Mouse (Mus musculus): Measurements from ENCODE around the gene Acacb. TPM values are rescaled to one million over a fixed set of nuclear protein-coding genes. Genes with fewer than 3 reads are reported as not detected.

Acacb gene
- polyA plus RNA-seq, 1 experiment from 2014 or later = 5.8 TPM

GRCm38 (mm10) chr5:114147043-114147972 lies 973 bp downstream of the Acacb start:
- Histone ChIP-seq H3K36me3 (no peaks in the 10 kb centered on the region), H3K4me3 (no peak overlapping the region), H3K9me3 (replicated peaks) (no peaks in the 10 kb centered on the region), H3K27ac (0 out of 2 replicates have a peak overlapping the region, but pooled peaks have one; percentile 44), H3K4me1 (peaks cover 32% of the 10 kb centered on the region), H3K27me3 (ENCODE audit: low read depth, poor library complexity, severe bottlenecking) (no peaks in the 10 kb centered on the region)
- no peak for DNase-seq (ENCODE audit: low spot score)
- 85% methylated on average over 14 of the region's 14 CpGs for WGBS

- no peak overlapping the region; the same call in 1 of the 2 replicates for H3K27ac ChIP-seq
- no peaks in the 10 kb centered on the region for H3K9me3 ChIP-seq (replicated peaks)
- H3K36me3 ChIP-seq = no peaks in the 10 kb centered on the region
- H3K4me3 ChIP-seq = no peak overlapping the region
- no peaks in the 10 kb centered on the region for H3K27me3 ChIP-seq (ENCODE audit: low read depth, poor library complexity, severe bottlenecking)
- H3K4me1 ChIP-seq = peaks cover 17% of the 10 kb centered on the region
- 85% methylated on average over 12 of the region's 12 CpGs for WGBS
- DNase-seq (ENCODE audit: low spot score) = no peak
These were observed 6.2 kb downstream of the Acacb start for GRCm38 (mm10) chr5:114152359-114153092.

- no peaks in the 10 kb centered on the region for H3K9me3 ChIP-seq (replicated peaks)
- peaks cover 17% of the 10 kb centered on the region for H3K4me1 ChIP-seq
- no peaks in the 10 kb centered on the region for H3K36me3 ChIP-seq
- DNase-seq (ENCODE audit: low spot score) = peak; percentile 73
- H3K27ac ChIP-seq = peak overlapping the region; percentile 67
- no peaks in the 10 kb centered on the region for H3K27me3 ChIP-seq (ENCODE audit: low read depth, poor library complexity, severe bottlenecking)
- 3% methylated on average over 12 of the region's 12 CpGs for WGBS
- peak overlapping the region; percentile 45 for H3K4me3 ChIP-seq
These were observed 7.2 kb downstream of the Acacb start for GRCm38 (mm10) chr5:114153490-114153889.

GRCm38 (mm10) chr5:114154765-114155164 lies 8.4 kb downstream of the Acacb start:
- WGBS = 87% methylated on average over 5 of the region's 5 CpGs
- H3K9me3 ChIP-seq (replicated peaks) = no peaks in the 10 kb centered on the region
- DNase-seq (ENCODE audit: low spot score) = no peak
- H3K4me1 ChIP-seq = peaks cover 17% of the 10 kb centered on the region
- no peaks in the 10 kb centered on the region for H3K36me3 ChIP-seq
- no peaks in the 10 kb centered on the region for H3K27me3 ChIP-seq (ENCODE audit: low read depth, poor library complexity, severe bottlenecking)
- no peak overlapping the region for H3K27ac ChIP-seq
- H3K4me3 ChIP-seq = no peak overlapping the region

- 67% methylated on average over 9 of the region's 9 CpGs for WGBS
- Histone ChIP-seq H3K36me3 (no peaks in the 10 kb centered on the region), H3K9me3 (replicated peaks) (no peaks in the 10 kb centered on the region), H3K27ac (no peak overlapping the region), H3K4me3 (no peak overlapping the region), H3K27me3 (ENCODE audit: low read depth, poor library complexity, severe bottlenecking) (no peaks in the 10 kb centered on the region), H3K4me1 (peaks cover 17% of the 10 kb centered on the region)
- no peak for DNase-seq (ENCODE audit: low spot score)
These were observed 9.0 kb downstream of the Acacb start for GRCm38 (mm10) chr5:114155168-114155933.

- 60% methylated on average over 7 of the region's 7 CpGs for WGBS
- no peaks in the 10 kb centered on the region for H3K9me3 ChIP-seq (replicated peaks)
- H3K4me1 ChIP-seq = peaks cover 11% of the 10 kb centered on the region
- H3K36me3 ChIP-seq = no peaks in the 10 kb centered on the region
- DNase-seq (ENCODE audit: low spot score) = no peak
- no peak overlapping the region for H3K4me3 ChIP-seq
- no peak overlapping the region for H3K27ac ChIP-seq
- no peaks in the 10 kb centered on the region for H3K27me3 ChIP-seq (ENCODE audit: low read depth, poor library complexity, severe bottlenecking)
These were observed 10.9 kb downstream of the Acacb start for GRCm38 (mm10) chr5:114157236-114157635.

GRCm38 (mm10) chr5:114161424-114161823 lies 15.1 kb downstream of the Acacb start:
- Histone ChIP-seq H3K4me3 (no peak overlapping the region), H3K36me3 (no peaks in the 10 kb centered on the region), H3K9me3 (replicated peaks) (no peaks in the 10 kb centered on the region), H3K27ac (no peak overlapping the region), H3K27me3 (ENCODE audit: low read depth, poor library complexity, severe bottlenecking) (no peaks in the 10 kb centered on the region), H3K4me1 (no peaks in the 10 kb centered on the region)
- 88% methylated on average over 6 of the region's 6 CpGs for WGBS
- DNase-seq (ENCODE audit: low spot score) = no peak

GRCm38 (mm10) chr5:114162106-114162815 lies 15.9 kb downstream of the Acacb start:
- 58% methylated on average over 12 of the region's 12 CpGs for WGBS
- Histone ChIP-seq H3K4me1 (no peaks in the 10 kb centered on the region), H3K27ac (no peak overlapping the region), H3K27me3 (ENCODE audit: low read depth, poor library complexity, severe bottlenecking) (no peaks in the 10 kb centered on the region), H3K36me3 (no peaks in the 10 kb centered on the region), H3K9me3 (replicated peaks) (no peaks in the 10 kb centered on the region), H3K4me3 (no peak overlapping the region)
- DNase-seq (ENCODE audit: low spot score) = no peak

- Histone ChIP-seq H3K27ac (no peak overlapping the region), H3K4me1 (no peaks in the 10 kb centered on the region), H3K4me3 (no peak overlapping the region), H3K27me3 (ENCODE audit: low read depth, poor library complexity, severe bottlenecking) (no peaks in the 10 kb centered on the region), H3K36me3 (no peaks in the 10 kb centered on the region), H3K9me3 (replicated peaks) (no peaks in the 10 kb centered on the region)
- 85% methylated on average over 6 of the region's 6 CpGs for WGBS
- DNase-seq (ENCODE audit: low spot score) = no peak
These were observed 16.9 kb downstream of the Acacb start for GRCm38 (mm10) chr5:114163117-114163696.

- H3K27ac ChIP-seq = no peak overlapping the region
- 86% methylated on average over 7 of the region's 7 CpGs for WGBS
- peaks cover 9% of the 10 kb centered on the region; the same call in 1 of the 2 replicates for H3K27me3 ChIP-seq (ENCODE audit: low read depth, poor library complexity, severe bottlenecking)
These were observed 24.0 kb downstream of the Acacb start for GRCm38 (mm10) chr5:114170345-114170744.

GRCm38 (mm10) chr5:114172936-114173335 lies 26.6 kb downstream of the Acacb start:
- Histone ChIP-seq H3K27me3 (ENCODE audit: low read depth, poor library complexity, severe bottlenecking) (peaks cover 9% of the 10 kb centered on the region; the same call in 1 of the 2 replicates), H3K36me3 (no peaks in the 10 kb centered on the region), H3K27ac (no peak overlapping the region), H3K9me3 (replicated peaks) (no peaks in the 10 kb centered on the region), H3K4me1 (peaks cover 23% of the 10 kb centered on the region), H3K4me3 (no peak overlapping the region)
- WGBS = 97% methylated on average over 3 of the region's 3 CpGs
- no peak for DNase-seq (ENCODE audit: low spot score)

More at GRCm38 (mm10) chr5:114170345-114170744, 24.0 kb downstream of the Acacb start:
- H3K36me3 ChIP-seq = no peaks in the 10 kb centered on the region
- no peak for DNase-seq (ENCODE audit: low spot score)
- no peaks in the 10 kb centered on the region for H3K9me3 ChIP-seq (replicated peaks)
- H3K4me1 ChIP-seq = peaks cover 10% of the 10 kb centered on the region
- no peak overlapping the region for H3K4me3 ChIP-seq

- H3K4me1 ChIP-seq = peaks cover 23% of the 10 kb centered on the region
- no peak overlapping the region for H3K4me3 ChIP-seq
- H3K9me3 ChIP-seq (replicated peaks) = no peaks in the 10 kb centered on the region
- no peaks in the 10 kb centered on the region for H3K36me3 ChIP-seq
- 77% methylated on average over 7 of the region's 7 CpGs for WGBS
- no peak overlapping the region for H3K27ac ChIP-seq
- peaks cover 9% of the 10 kb centered on the region; the same call in 1 of the 2 replicates for H3K27me3 ChIP-seq (ENCODE audit: low read depth, poor library complexity, severe bottlenecking)
- DNase-seq (ENCODE audit: low spot score) = no peak
These were observed 27.1 kb downstream of the Acacb start for GRCm38 (mm10) chr5:114173458-114173857.
